Mouse (Mus musculus) liver, embryonic 11.5 days (tissue): Measurements from ENCODE around the gene Ccdc146. TPM values are rescaled to one million over a fixed set of nuclear protein-coding genes. Genes with fewer than 3 reads are reported as not detected.

Source experiments
- polyA plus RNA-seq: library from polyadenylated mRNA; unstranded; fragments of >200 nt; fragmentation: Nextera tagmentation; extraction: Ambion mirVana; gene quantifications from 2 replicates; pipeline ENCODE4 v1.2.1, GENCODE M21; 2014

Gene Ccdc146
- polyA plus RNA-seq, 1 experiment from 2014 or later, result not detected

Other genes starting within 250 kb of the Ccdc146 start
- gene Gsap, start 238.4 kb downstream of the Ccdc146 start, polyA plus RNA-seq, result 3.9 and 4.1 TPM in 2 replicates
- gene Fgl2, start 52.0 kb downstream of the Ccdc146 start, polyA plus RNA-seq, result 1.9 and 2.2 TPM in 2 replicates
- 8.0 and 8.8 TPM in 2 replicates for gene Fam185a, start 281 bp upstream of the Ccdc146 start, polyA plus RNA-seq
- gene Lrrc17, start 118.9 kb upstream of the Ccdc146 start, polyA plus RNA-seq, result 3.6 and 5.9 TPM in 2 replicates
- 0.23 and 0.32 TPM in 2 replicates for gene Fbxl13, start 221.0 kb upstream of the Ccdc146 start, polyA plus RNA-seq
- 29.7 and 29.8 TPM in 2 replicates for gene Armc10, start 221.1 kb upstream of the Ccdc146 start, polyA plus RNA-seq